Mouse (Mus musculus) kidney, adult 2 months (tissue): ENCODE results near the gene Tnfaip8l3.

Experiments used
- CTCF ChIP-seq: fragments of 200-500 bp; conservative IDR thresholded peaks from 2 replicates; pipeline ENCODE4 v1.5.1; 2011; ENCODE audit warnings: low read depth, mild to moderate bottlenecking, control low read depth, low read length, moderate library complexity, mixed read lengths; ENCODE audit not compliant: insufficient read depth, insufficient read length
- POLR2A ChIP-seq: fragments of 200-500 bp; IDR thresholded peaks from one replicate; pipeline ENCODE4 v1.6.1; 2011; ENCODE audit warnings: low read depth, low read length, control low read depth

DNA sequence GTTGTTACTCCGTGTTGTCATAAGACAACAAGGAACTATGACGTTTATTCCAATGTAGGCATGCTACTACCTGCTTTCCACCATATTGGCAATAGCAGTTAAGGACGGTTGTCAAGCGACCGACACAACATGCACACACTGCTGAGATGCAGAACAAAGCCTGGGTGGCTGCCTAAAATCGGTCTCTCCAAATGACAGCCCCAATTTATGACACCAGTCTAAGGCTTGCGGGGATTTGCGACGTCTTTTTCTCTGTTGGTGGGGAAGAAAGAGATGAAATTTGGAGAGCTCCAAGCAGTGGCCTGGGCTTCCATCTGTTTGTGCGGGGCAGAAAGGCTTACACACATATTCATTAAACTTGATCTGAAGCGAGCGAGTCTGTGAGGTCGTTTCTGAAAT, 94.3 kb downstream of the Tnfaip8l3 start:
- TF ChIP-seq POLR2A (no peak), CTCF (no peak)
